Mouse (Mus musculus) 3T3-L1 (cell line): ENCODE results near the gene Csf2rb.
"Not testable (repeated sequence)": the region's sequence is repeated elsewhere in the genome, so short reads cannot be mapped to it uniquely, and the experiment has no call there.

Experiments used
- DNase-seq: peaks from one replicate; pipeline ENCODE4 v3.0.0-alpha.2; 2015; ENCODE audit warnings: low read depth, low spot score

Gene Csf2rb

GRCm38 (mm10) chr15:78327753-78328341 lies 2.3 kb downstream of the Csf2rb start:
- not testable (repeated sequence) for DNase-seq

- no peak for DNase-seq
Measured at GRCm38 (mm10) chr15:78328520-78329097, 3.1 kb downstream of the Csf2rb start.

- DNase-seq = not testable (repeated sequence)
Measured at GRCm38 (mm10) chr15:78329972-78330371, 4.4 kb downstream of the Csf2rb start.

- DNase-seq = peak; percentile 65
Measured at GRCm38 (mm10) chr15:78330706-78331105, 5.2 kb downstream of the Csf2rb start.

- DNase-seq = no peak
Measured at GRCm38 (mm10) chr15:78331523-78332340, 6.2 kb downstream of the Csf2rb start.

GRCm38 (mm10) chr15:78332981-78333380 lies 7.4 kb downstream of the Csf2rb start:
- DNase-seq = no peak

GRCm38 (mm10) chr15:78334380-78334779 lies 8.8 kb downstream of the Csf2rb start:
- no peak for DNase-seq

- peak; percentile 69 for DNase-seq
Measured at GRCm38 (mm10) chr15:78339627-78340423, 14.3 kb downstream of the Csf2rb start.

GRCm38 (mm10) chr15:78340919-78341318 lies 15.4 kb downstream of the Csf2rb start:
- DNase-seq = not testable (repeated sequence)

GRCm38 (mm10) chr15:78343683-78344082 lies 18.1 kb downstream of the Csf2rb start:
- DNase-seq = no peak

GRCm38 (mm10) chr15:78344567-78344966 lies 19.0 kb downstream of the Csf2rb start:
- DNase-seq = no peak

- peak; percentile 6 for DNase-seq
Measured at GRCm38 (mm10) chr15:78351586-78352165, 26.1 kb downstream of the Csf2rb start.

- peak; percentile 69 for DNase-seq
Measured at GRCm38 (mm10) chr15:78354958-78355357, 29.4 kb downstream of the Csf2rb start.

- DNase-seq = no peak
Measured at GRCm38 (mm10) chr15:78355548-78355947, 30.0 kb downstream of the Csf2rb start.

- DNase-seq = no peak
Measured at GRCm38 (mm10) chr15:78365916-78366315, 40.4 kb downstream of the Csf2rb start.

- DNase-seq = no peak
Measured at GRCm38 (mm10) chr15:78366875-78367274, 41.3 kb downstream of the Csf2rb start.

- DNase-seq = no peak
Measured at GRCm38 (mm10) chr15:78367811-78368210, 42.3 kb downstream of the Csf2rb start.

- peak; percentile 48 for DNase-seq
Measured at GRCm38 (mm10) chr15:78368926-78369346, 43.4 kb downstream of the Csf2rb start.

- DNase-seq = no peak
Measured at GRCm38 (mm10) chr15:78369641-78370040, 44.1 kb downstream of the Csf2rb start.

GRCm38 (mm10) chr15:78372796-78373195 lies 47.2 kb downstream of the Csf2rb start:
- no peak for DNase-seq

GRCm38 (mm10) chr15:78374204-78374603 lies 48.7 kb downstream of the Csf2rb start:
- DNase-seq = no peak
